Mouse (Mus musculus): Measurements from ENCODE around the gene Bcl2l15. TPM values are rescaled to one million over a fixed set of nuclear protein-coding genes. Genes with fewer than 3 reads are reported as not detected.

Bcl2l15 gene
- polyA plus RNA-seq, 1 experiment: 91.7 TPM

DNA sequence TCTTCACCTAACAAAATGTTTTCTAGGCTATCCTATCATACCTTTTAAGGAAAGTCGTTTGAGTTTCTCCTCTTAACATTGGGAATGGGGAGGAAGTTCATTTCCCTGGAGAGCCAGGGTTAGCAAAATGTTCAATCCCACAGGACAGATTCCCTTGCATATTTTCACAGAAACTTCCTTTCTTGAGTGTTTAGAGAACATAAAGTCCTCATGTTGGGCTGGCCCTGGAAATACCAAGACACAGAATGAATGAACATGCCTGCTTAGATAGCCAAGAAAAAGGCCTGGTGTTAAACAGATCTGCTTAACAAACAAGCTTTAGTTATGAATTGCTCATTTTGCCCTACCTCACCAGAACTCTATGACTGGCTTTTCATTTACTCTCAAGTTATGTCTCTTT is 39.8 kb upstream of the Bcl2l15 start:
- DNase-seq: no peak
- WGBS: 90% methylated on average over 1 of the region's 1 CpGs
- no peak overlapping the region for H3K4me3 ChIP-seq (replicated peaks; ENCODE audit: insufficient read depth, low read depth, low read length)
- no peaks in the 10 kb centered on the region for H3K27me3 ChIP-seq (ENCODE audit: control insufficient read depth, insufficient read depth, low read length)
- H3K27ac ChIP-seq (ENCODE audit: insufficient read depth, low read length): no peak overlapping the region
- peaks cover 4% of the 10 kb centered on the region; the same call in 1 of the 2 replicates for H3K4me1 ChIP-seq (ENCODE audit: control insufficient read depth, insufficient read depth, low read length)
- no peak for TF ChIP-seq CTCF (IDR thresholded peaks at IDR 0.05; ENCODE audit: borderline replicate concordance, insufficient read depth, low read depth, low read length)

DNA sequence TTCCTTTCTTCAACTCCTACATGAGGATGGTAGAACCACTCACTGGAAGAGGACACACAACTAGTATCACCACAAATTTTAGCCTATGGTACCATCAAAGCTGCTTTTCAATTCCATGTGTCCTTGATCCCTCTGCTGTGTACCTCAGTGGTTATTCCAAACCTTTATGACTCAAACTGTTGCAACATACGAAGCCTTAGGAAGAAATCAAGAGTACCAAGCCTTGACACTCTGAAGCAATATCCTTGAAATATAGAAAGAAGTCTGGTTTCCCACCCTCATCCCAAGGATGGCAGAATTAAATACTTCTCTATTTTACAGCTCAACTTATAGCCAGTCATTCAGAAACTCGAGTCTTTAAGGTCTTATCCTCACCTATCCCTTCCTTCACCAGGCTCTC is 36.0 kb upstream of the Bcl2l15 start:
- TF ChIP-seq CTCF (IDR thresholded peaks at IDR 0.05; ENCODE audit: borderline replicate concordance, insufficient read depth, low read depth, low read length) (no peak), POLR2A (IDR thresholded peaks at IDR 0.05; ENCODE audit: borderline replicate concordance, insufficient read depth, low read length) (no peak)
- 61% methylated on average over 2 of the region's 2 CpGs for WGBS
- peaks cover under 1% of the 10 kb centered on the region; the same call in 1 of the 2 replicates for H3K4me1 ChIP-seq (ENCODE audit: control insufficient read depth, insufficient read depth, low read length)
- DNase-seq: no peak
- no peaks in the 10 kb centered on the region for H3K27me3 ChIP-seq (ENCODE audit: control insufficient read depth, insufficient read depth, low read length)
- no peak overlapping the region for H3K4me3 ChIP-seq (replicated peaks; ENCODE audit: insufficient read depth, low read depth, low read length)
- no peak overlapping the region for H3K27ac ChIP-seq (ENCODE audit: insufficient read depth, low read length)

DNA sequence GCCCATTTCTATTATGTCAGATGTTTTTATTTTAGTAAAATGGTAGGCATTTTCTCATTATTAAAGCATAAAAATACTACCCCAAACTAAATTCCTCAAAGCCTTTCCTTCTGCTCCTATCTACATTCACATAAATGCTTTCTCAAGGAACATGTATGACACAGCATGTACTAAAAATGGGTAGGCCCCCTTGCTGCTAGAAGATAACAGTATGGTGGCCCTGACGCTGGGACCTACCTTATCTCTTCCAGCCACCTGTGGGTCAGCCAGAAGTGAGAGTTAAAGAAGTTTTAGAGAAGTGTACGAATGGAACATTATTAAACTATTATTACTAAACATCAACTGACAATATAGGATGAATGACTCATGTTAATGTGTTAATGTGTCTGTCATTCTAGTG is 32.9 kb upstream of the Bcl2l15 start:
- no peaks in the 10 kb centered on the region for H3K27me3 ChIP-seq (ENCODE audit: control insufficient read depth, insufficient read depth, low read length)
- no peak for TF ChIP-seq POLR2A (IDR thresholded peaks at IDR 0.05; ENCODE audit: borderline replicate concordance, insufficient read depth, low read length)
- no peak for TF ChIP-seq CTCF (IDR thresholded peaks at IDR 0.05; ENCODE audit: borderline replicate concordance, insufficient read depth, low read depth, low read length)
- no peak overlapping the region for H3K4me3 ChIP-seq (replicated peaks; ENCODE audit: insufficient read depth, low read depth, low read length)
- no peak overlapping the region for H3K27ac ChIP-seq (ENCODE audit: insufficient read depth, low read length)
- 84% methylated on average over 2 of the region's 2 CpGs for WGBS
- no peak for DNase-seq
- H3K4me1 ChIP-seq (ENCODE audit: control insufficient read depth, insufficient read depth, low read length): peaks cover 10% of the 10 kb centered on the region

DNA sequence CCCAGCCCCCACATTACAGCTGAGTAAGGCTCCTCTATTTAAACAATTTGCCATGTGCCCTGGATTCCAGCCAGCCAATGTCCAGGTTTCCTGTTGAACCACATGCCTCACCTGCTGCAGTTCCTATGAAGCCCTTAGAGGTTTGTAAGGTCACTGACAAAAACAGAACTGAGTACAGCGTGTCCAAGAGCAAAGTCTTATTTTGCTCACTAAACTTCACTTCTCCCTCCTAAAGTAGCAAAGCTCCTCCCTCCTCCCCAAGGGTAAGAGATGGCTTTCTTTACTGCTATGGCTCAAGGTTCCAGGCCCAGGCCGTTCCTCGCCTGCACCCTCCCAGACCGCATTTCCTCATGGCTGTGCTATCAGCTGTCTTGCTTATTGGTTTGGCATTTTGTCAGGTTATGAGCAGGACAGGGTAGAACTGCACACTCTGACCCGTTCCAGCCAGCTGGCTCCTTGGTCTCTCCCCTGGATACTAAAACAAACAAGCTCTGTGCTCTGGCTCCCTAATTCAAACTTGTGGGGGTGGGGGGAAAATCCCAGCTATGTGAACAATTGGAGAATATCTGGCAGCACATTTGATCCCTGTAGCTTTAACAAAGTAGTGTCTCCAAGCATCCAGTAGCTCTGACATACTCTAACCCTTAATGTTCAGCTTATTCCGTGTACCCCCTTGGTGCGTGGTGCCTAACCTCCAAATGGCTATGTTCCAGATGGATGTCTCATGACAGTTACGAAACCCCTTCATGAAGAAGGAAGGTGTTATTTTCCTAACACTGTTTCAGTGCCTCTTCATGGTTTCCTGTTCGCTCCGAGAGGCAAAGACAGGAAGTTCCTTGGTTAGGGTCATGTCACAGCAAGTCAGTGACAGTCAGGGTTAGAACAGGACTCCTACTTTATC is 30.5 kb upstream of the Bcl2l15 start:
- 24% methylated on average over 10 of the region's 10 CpGs for WGBS
- H3K4me3 ChIP-seq (replicated peaks; ENCODE audit: insufficient read depth, low read depth, low read length): no peak overlapping the region

DNA sequence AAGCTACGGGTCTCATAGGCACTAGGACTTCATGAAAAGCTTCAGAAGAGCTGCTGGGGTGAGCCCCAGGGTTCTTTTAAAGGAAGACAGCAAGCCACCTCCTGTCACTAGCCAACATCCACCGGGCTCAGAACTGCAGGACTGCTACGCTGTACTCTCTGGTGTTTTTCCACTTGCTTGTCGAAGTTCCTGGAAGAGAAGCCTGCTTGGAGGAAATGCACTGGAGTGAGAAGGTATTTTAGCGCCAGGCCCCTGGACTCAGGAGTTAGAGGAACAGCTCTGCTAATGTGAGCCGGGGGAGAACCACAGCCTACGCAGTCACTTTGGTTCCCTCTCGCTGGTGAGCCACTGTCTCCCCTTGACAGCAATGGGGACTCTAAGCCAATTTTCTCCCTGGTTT is 29.5 kb upstream of the Bcl2l15 start:
- TF ChIP-seq POLR2A (IDR thresholded peaks at IDR 0.05; ENCODE audit: borderline replicate concordance, insufficient read depth, low read length) (no peak), CTCF (IDR thresholded peaks at IDR 0.05; ENCODE audit: borderline replicate concordance, insufficient read depth, low read depth, low read length) (no peak)
- 74% methylated on average over 8 of the region's 8 CpGs for WGBS
- Histone ChIP-seq H3K4me1 (ENCODE audit: control insufficient read depth, insufficient read depth, low read length) (peaks cover 11% of the 10 kb centered on the region), H3K4me3 (replicated peaks; ENCODE audit: insufficient read depth, low read depth, low read length) (no peak overlapping the region), H3K27ac (ENCODE audit: insufficient read depth, low read length) (peak overlapping the region; percentile 40; the same call in 1 of the 2 replicates), H3K27me3 (ENCODE audit: control insufficient read depth, insufficient read depth, low read length) (no peaks in the 10 kb centered on the region)
- DNase-seq: no peak

More for the DNA sequence above, 30.5 kb upstream of the Bcl2l15 start:
- H3K27me3 ChIP-seq (ENCODE audit: control insufficient read depth, insufficient read depth, low read length): no peaks in the 10 kb centered on the region
- peak; percentile 64 to 80 for DNase-seq
- H3K4me1 ChIP-seq (ENCODE audit: control insufficient read depth, insufficient read depth, low read length): peaks cover 10% of the 10 kb centered on the region
- TF ChIP-seq CTCF (IDR thresholded peaks at IDR 0.05; ENCODE audit: borderline replicate concordance, insufficient read depth, low read depth, low read length) (no peak), POLR2A (IDR thresholded peaks at IDR 0.05; ENCODE audit: borderline replicate concordance, insufficient read depth, low read length) (no peak)
- peak overlapping the region; percentile 71 for H3K27ac ChIP-seq (ENCODE audit: insufficient read depth, low read length)

DNA sequence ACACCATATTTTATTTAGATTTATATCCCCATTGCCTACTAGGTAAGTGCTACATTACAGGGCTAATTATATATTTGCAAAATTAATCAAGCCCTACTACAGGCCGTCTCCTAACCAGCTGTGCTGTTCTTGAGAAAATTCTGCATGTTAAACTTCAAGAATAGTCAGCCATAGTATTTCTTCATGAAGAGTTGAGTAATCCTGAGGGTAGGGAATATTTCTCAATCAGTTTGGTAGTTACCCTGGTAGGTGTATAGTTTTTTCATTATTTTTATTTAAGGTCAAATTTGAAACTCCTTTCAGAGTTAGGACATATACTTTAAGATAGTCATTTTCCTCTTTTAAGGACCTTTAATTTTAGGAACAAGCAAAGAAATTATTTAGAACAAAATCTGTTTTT is 26.7 kb upstream of the Bcl2l15 start:
- H3K27me3 ChIP-seq (ENCODE audit: control insufficient read depth, insufficient read depth, low read length): no peaks in the 10 kb centered on the region
- H3K27ac ChIP-seq (ENCODE audit: insufficient read depth, low read length): no peak overlapping the region
- H3K4me3 ChIP-seq (replicated peaks; ENCODE audit: insufficient read depth, low read depth, low read length): no peak overlapping the region
- DNase-seq: no peak
- H3K4me1 ChIP-seq (ENCODE audit: control insufficient read depth, insufficient read depth, low read length): peaks cover 14% of the 10 kb centered on the region
- no peak for TF ChIP-seq POLR2A (IDR thresholded peaks at IDR 0.05; ENCODE audit: borderline replicate concordance, insufficient read depth, low read length)
- no peak for TF ChIP-seq CTCF (IDR thresholded peaks at IDR 0.05; ENCODE audit: borderline replicate concordance, insufficient read depth, low read depth, low read length)
- 94% methylated on average over 1 of the region's 1 CpGs for WGBS

DNA sequence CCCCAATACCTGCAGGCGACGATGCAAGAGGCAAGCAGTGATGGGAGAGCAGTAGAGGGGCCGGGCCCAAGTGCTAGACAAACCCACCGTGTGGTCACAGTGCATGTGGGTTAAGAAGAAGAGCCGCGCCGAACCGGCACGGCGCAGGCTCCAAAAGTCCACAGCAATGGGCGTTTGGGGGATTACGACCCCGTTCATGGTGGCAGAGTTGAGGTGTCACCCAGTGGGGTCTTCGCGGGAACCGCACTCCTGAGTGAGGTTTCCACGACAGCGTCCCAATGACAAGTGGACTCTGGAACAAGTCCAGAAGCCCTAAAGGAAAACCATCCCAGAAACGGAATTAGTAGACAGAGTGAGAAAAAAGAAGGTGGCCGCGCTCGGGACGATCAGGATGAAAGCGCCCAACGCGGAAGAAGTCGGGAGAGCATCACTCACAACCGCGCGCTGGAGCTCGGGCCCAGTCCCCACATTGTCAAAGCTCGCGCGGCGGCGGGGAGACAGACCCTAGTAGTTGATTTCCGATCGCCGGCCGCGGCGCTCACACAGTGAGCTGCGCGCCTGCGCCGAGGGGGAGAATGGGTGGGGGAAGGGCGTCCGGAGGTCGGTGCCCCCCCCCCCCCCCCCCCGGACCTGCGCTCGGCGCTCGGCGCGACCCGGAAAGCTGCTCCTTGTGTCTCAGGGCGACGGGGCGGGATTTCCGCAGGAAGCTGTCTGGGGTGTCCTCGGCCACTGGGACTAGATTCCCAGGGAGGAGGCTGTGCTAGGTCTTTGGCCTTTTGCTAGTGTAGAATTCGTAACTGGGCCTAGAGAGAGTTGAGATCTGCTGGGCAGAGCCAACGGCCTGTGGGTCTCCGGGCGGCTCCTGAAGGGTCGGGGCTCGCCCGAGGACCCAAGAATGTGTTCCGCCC is 23.3 kb upstream of the Bcl2l15 start, which contains the start of the genes Dclre1b, Ap4b1 and Gm43064:
Gene Dclre1b, minus strand, starts transcription at position 554 of the 908 bp plus-strand sequence.
Gene Ap4b1, plus strand, starts transcription at position 630 of the 908 bp plus-strand sequence.
Gene Gm43064, plus strand, starts transcription at position 683 of the 908 bp plus-strand sequence.
- under 1% methylated on average over 70 of the region's 70 CpGs for WGBS
- Histone ChIP-seq H3K27ac (ENCODE audit: insufficient read depth, low read length) (peak within 1 kb of the TSS; percentile 91), H3K4me3 (replicated peaks; ENCODE audit: insufficient read depth, low read depth, low read length) (peak within 1 kb of the TSS; percentile 91), H3K27me3 (ENCODE audit: control insufficient read depth, insufficient read depth, low read length) (no peaks in the 10 kb centered on the region), H3K4me1 (ENCODE audit: control insufficient read depth, insufficient read depth, low read length) (peaks cover 4% of the 10 kb centered on the region; the same call in 1 of the 2 replicates)
- peak; percentile 88 to 92 for DNase-seq
- TF ChIP-seq CTCF (IDR thresholded peaks at IDR 0.05; ENCODE audit: borderline replicate concordance, insufficient read depth, low read depth, low read length) (no peak), POLR2A (IDR thresholded peaks at IDR 0.05; ENCODE audit: borderline replicate concordance, insufficient read depth, low read length) (peak; percentile 72; the same call in 1 of the 2 replicates)

Data from cerebellum, adult 2 months (tissue).